Mouse (Mus musculus) liver, postnatal 0 days (tissue): Measurements from ENCODE around the gene Ankrd13b. TPM values are rescaled to one million over a fixed set of nuclear protein-coding genes. Genes with fewer than 3 reads are reported as not detected.
"Not testable (repeated sequence)": the region's sequence is repeated elsewhere in the genome, so short reads cannot be mapped to it uniquely, and the experiment has no call there.

Experiments used
- ATAC-seq: fragments of 200-750 bp; cut with Nextera tagmentation; 2 replicates; pipeline ENCODE4 v1.8.0; 2017; ENCODE audit warnings: mild to moderate bottlenecking, moderate library complexity
- DNase-seq: peaks from one replicate; pipeline ENCODE4 v3.0.0-alpha.2; 2016
- H3K27ac ChIP-seq: fragments of 300-500 bp; sonication (generic); 2 replicates; pipeline ENCODE4 v1.5.1; 2014; ENCODE audit warnings: antibody characterized with exemption, moderate library complexity, mild to moderate bottlenecking, low read depth
- H3K27me3 ChIP-seq: fragments of 300-500 bp; sonication (generic); 2 replicates; pipeline ENCODE4 v1.6.1; 2014; ENCODE audit warnings: low read length, control low read depth, mixed read lengths; ENCODE audit not compliant: insufficient read depth
- H3K36me3 ChIP-seq: fragments of 300-500 bp; sonication (generic); replicated peaks from 2 replicates; pipeline ENCODE4 v1.6.1; 2014; ENCODE audit warnings: mild to moderate bottlenecking, control low read depth, low read length, moderate library complexity, mixed read lengths; ENCODE audit not compliant: insufficient read depth
- H3K4me1 ChIP-seq: fragments of 300-500 bp; sonication (generic); 2 replicates; pipeline ENCODE4 v1.6.1; 2014; ENCODE audit warnings: antibody characterized with exemption, mild to moderate bottlenecking, control low read depth; ENCODE audit not compliant: insufficient read depth
- H3K4me2 ChIP-seq: fragments of 300-500 bp; sonication (generic); 2 replicates; pipeline ENCODE4 v1.6.1; 2014; ENCODE audit warnings: low read depth, mild to moderate bottlenecking, low read length, moderate library complexity, mixed read lengths
- H3K4me3 ChIP-seq: fragments of 300-500 bp; sonication (generic); 2 replicates; pipeline ENCODE4 v1.5.1; 2014; ENCODE audit warnings: low read depth, low read length
- H3K9ac ChIP-seq: fragments of 300-500 bp; sonication (generic); replicated peaks from 2 replicates; pipeline ENCODE4 v1.6.1; 2014; ENCODE audit warnings: mild to moderate bottlenecking, moderate library complexity
- H3K9me3 ChIP-seq: fragments of 300-500 bp; sonication (generic); 2 replicates; pipeline ENCODE4 v1.6.1; 2016; ENCODE audit warnings: mild to moderate bottlenecking, control low read depth, low read length, mixed read lengths
- CTCF ChIP-seq: sonication (generic); IDR thresholded peaks from 2 replicates; pipeline ENCODE4 v1.5.1; 2016; ENCODE audit warnings: antibody characterized with exemption, low read depth
- EP300 ChIP-seq: IDR thresholded peaks from 2 replicates; pipeline ENCODE4 v1.6.1; 2016; ENCODE audit warnings: antibody characterized with exemption, low read depth, mild to moderate bottlenecking
- WGBS: fragments of 180-500 bp; shearing (Covaris S2); extraction: QIAGEN DNeasy Blood & Tissue Kit; methylation state at CpG from one replicate; pipeline ENCODE4 v1.1.7; 2014; ENCODE audit not compliant: insufficient replicate concordance; 5-methylcytosine and 5-hydroxymethylcytosine counted together
- polyA plus RNA-seq: library from polyadenylated mRNA; unstranded; fragments of >200 nt; fragmentation: Nextera tagmentation; extraction: Ambion mirVana; gene quantifications from 2 replicates; pipeline ENCODE4 v1.2.1, GENCODE M21; 2015

Gene Ankrd13b
- polyA plus RNA-seq: 0.53 and 0.72 TPM in 2 replicates

DNA sequence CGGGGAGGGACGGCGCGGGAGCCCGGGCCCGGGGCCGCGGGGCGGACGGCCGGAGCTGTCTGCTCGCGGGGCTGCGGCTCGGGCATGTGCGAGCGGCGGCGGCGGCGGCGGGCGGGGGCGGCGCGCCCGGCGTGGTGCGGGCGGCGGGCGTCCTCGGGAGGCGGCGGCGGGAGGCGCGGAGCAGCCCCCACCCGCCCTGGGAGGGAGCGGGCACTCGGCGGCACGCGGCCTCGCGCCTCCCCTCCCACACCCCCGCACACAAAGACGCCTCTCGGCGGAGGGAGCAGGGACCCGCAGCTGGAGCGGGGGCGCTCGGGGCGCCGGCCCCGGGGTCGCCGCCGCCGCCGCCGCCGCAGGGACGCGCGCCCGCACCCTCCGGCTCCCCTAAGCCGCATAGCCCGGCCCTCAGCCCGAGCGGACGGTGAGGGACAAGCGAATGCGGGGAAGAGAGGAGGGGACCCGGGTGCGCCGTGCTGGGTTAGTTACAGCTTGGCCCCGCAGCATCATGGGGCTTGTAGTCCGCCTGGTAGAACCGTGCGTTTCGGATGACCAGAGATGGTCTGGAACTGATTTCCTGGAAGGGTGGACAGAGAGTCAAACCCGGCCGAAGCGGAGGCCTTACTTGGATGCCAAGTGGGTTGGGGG, at the start of gene Ankrd13b:
Gene Ankrd13b (minus strand): TSS at position 88 of the 645 bp plus-strand sequence.
- Histone ChIP-seq H3K9me3 (no peaks in the 10 kb centered on the region), H3K4me1 (peaks cover 47% of the 10 kb centered on the region), H3K27ac (no peak within 1 kb of the TSS), H3K27me3 (peaks cover 25% of the 10 kb centered on the region), H3K9ac (peak within 1 kb of the TSS; percentile 65), H3K36me3 (no peaks in the 10 kb centered on the region), H3K4me3 (peak within 1 kb of the TSS; percentile 70), H3K4me2 (peak within 1 kb of the TSS; percentile 98)
- 2% methylated on average over 24 of the region's 87 CpGs for WGBS
- peak; percentile 69 for DNase-seq
- no peak for TF ChIP-seq CTCF
- no peak for TF ChIP-seq EP300
- 0 out of 2 replicates have a peak, but pooled peaks have one; percentile 16 for ATAC-seq

DNA sequence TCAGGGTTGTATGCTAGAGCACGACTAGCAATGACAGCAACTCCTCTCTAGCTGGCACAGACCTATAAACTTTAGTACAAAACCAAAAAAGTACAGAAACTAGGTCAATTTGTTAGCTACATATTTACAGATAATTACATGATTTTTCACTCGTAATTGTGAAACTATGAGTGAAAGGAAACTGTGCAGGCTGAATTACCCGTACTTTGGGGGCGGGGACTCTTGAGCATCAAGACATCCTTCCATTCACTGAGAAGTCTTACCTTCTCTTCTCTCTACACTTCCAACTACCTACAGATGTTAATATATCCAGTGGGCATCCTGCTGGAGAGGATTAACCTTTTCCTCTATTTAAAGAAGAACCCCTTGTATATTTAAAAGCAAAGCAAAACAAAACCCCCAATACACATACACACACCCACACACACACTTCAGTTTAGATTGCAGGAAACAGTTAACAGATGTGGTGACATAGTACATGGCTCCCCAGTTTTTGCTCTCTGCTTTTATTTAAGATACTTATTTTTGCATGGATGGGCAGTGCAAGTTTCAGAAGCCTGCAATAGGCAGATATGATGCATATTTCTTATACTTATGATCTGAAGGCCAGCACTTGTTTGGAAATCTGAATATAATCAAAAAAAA, 42.8 kb upstream of the Ankrd13b start:
- DNase-seq (no peak), ATAC-seq (no peak)
- WGBS: 80% methylated on average over 4 of the region's 4 CpGs
- H3K4me1 ChIP-seq: no peaks in the 10 kb centered on the region
- H3K27me3 ChIP-seq: no peaks in the 10 kb centered on the region
- no peak overlapping the region for H3K4me3 ChIP-seq
- H3K27ac ChIP-seq: no peak overlapping the region
- H3K9ac ChIP-seq: no peak overlapping the region
- peaks cover 17% of the 10 kb centered on the region for H3K36me3 ChIP-seq
- no peak overlapping the region for H3K4me2 ChIP-seq
- TF ChIP-seq EP300 (no peak), CTCF (no peak)
- no peaks in the 10 kb centered on the region for H3K9me3 ChIP-seq

DNA sequence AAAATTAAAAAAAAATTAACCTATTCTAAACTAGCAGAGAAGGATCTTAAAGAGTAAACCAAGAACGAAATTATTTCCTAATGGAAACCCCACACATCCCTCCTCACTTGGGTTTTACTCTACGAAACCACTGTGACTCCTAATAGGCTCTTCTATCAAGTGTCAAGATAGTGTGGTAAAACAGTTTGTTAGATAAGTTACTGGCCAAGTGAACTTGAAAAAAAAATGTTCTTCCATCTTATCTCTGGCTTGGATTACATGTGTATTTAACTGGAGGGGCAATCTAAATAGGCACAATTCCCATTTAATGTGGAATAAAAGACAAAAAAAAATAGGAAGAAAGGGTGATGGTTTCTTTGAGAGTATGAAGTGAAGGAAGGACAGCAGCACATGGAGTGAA, 41.4 kb upstream of the Ankrd13b start:
- Histone ChIP-seq H3K36me3 (peaks cover 6% of the 10 kb centered on the region; the same call in 1 of the 2 replicates), H3K9ac (no peak overlapping the region), H3K27me3 (no peaks in the 10 kb centered on the region), H3K9me3 (no peaks in the 10 kb centered on the region), H3K4me2 (no peak overlapping the region), H3K4me3 (no peak overlapping the region), H3K27ac (no peak overlapping the region), H3K4me1 (no peaks in the 10 kb centered on the region)
- WGBS: 61% methylated on average over 2 of the region's 2 CpGs
- DNase-seq (no peak), ATAC-seq (no peak)
- TF ChIP-seq CTCF (no peak), EP300 (no peak)

DNA sequence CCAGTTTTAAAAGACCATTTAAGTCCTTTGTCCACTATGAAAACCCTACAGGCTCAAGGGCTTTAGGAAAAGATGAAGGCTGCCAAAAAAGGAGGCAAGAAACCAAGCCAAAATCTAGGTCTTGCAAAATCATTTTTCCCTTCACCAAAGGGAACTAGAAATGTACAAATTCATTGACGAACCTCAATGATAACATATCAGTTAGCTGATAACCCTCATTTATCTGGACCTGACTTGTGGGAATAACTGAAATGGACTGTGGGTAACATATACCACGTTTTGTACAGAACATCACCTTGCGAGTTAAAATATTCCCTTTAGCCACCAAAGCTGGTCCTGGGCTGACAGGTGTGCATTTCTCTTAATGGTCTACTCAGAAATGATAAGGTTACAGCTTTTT, 40.2 kb upstream of the Ankrd13b start:
- Histone ChIP-seq H3K4me2 (no peak overlapping the region), H3K27ac (no peak overlapping the region), H3K4me1 (no peaks in the 10 kb centered on the region), H3K4me3 (no peak overlapping the region), H3K27me3 (no peaks in the 10 kb centered on the region), H3K9me3 (no peaks in the 10 kb centered on the region), H3K9ac (no peak overlapping the region), H3K36me3 (peaks cover 6% of the 10 kb centered on the region; the same call in 1 of the 2 replicates)
- ATAC-seq: no peak
- 50% methylated on average over 3 of the region's 3 CpGs for WGBS
- no peak for DNase-seq
- no peak for TF ChIP-seq EP300

DNA sequence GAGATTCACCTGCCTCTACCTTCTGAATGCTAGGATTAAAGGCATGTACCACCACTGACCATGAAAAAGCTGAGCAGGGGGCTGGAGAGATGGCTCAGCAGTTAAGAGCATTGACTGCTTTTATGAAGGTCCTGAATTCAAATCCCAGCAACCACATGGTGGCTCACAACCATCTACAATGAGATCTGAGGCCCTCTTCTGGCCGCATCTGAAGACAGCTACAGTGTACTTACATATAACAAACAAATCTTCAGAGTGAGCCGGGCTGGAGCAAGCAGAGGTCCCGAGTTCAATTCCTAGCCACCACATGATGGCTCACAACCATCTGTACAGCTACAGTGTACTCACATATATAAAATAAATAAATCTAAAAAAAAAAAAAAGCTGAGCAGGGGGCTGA, 38.9 kb upstream of the Ankrd13b start:
- not testable (repeated sequence) for H3K27ac ChIP-seq, H3K36me3 ChIP-seq, DNase-seq, H3K4me1 ChIP-seq, H3K4me3 ChIP-seq, ATAC-seq, H3K9me3 ChIP-seq, H3K27me3 ChIP-seq, H3K4me2 ChIP-seq, H3K9ac ChIP-seq
- 85% methylated on average over 3 of the region's 3 CpGs for WGBS

DNA sequence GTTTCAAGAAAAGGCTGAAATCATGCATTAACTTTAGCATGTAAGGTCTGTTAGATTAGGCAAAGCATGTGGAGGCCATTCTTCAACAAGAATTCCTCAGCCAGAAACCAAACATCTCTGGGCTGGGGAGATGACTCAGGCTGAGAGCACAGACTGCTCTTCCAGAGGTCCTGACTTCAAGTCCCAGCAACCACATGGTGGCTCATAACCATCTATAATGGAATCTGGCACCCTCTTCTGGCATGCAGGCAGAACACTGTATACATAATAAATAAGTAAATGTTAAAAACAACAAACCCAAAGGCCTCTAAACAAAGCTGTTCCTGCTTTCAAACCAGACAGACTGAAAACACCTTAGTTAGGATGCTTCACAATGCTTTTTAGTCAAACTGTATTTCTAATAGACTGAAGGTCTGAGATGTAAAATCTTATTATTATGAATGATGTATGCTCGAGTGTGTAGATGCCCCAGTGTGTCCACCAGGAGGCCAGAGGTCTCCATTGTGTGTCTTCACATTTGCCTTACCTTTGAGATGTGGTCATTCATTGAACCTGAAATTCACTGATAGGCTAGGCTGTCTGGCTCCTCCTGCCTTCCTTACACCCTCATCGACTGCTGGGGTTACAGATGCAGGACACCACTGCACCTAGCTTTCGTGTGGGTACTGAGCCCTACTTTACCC, 36.5 kb upstream of the Ankrd13b start:
- ATAC-seq: no peak
- no peak; the same call in 1 of the 2 replicates for TF ChIP-seq CTCF
- no peak for TF ChIP-seq EP300
- H3K4me3 ChIP-seq: no peak overlapping the region
- H3K27me3 ChIP-seq: no peaks in the 10 kb centered on the region
- H3K9me3 ChIP-seq: no peaks in the 10 kb centered on the region
- H3K36me3 ChIP-seq: no peaks in the 10 kb centered on the region
- no peak overlapping the region for H3K27ac ChIP-seq
- H3K4me1 ChIP-seq: 0 out of 2 replicates have a peak, but pooled peaks cover 2% of the 10 kb centered on the region
- DNase-seq: no peak
- no peak overlapping the region for H3K9ac ChIP-seq
- H3K4me2 ChIP-seq: no peak overlapping the region
- 72% methylated on average over 3 of the region's 3 CpGs for WGBS
